Mouse (Mus musculus): Measurements from ENCODE around the gene Zbtb3.

The Zbtb3 gene

GRCm38 (mm10) chr19:8839908-8840791, 37.8 kb downstream of the Zbtb3 start:
- DNase-seq (ENCODE audit: low spot score in 2 of 2): peak in 1 of 2 experiments; percentile 76

GRCm38 (mm10) chr19:8841012-8841411, 38.7 kb downstream of the Zbtb3 start:
- no peak for DNase-seq (ENCODE audit: low spot score in 2 of 2)

GRCm38 (mm10) chr19:8842961-8843360, 40.6 kb downstream of the Zbtb3 start:
- DNase-seq (ENCODE audit: low spot score in 2 of 2): no peak

GRCm38 (mm10) chr19:8844371-8845129, 42.2 kb downstream of the Zbtb3 start:
- DNase-seq (ENCODE audit: low spot score in 2 of 2): peak in 1 of 2 experiments; percentile 82

- no peak for DNase-seq (ENCODE audit: low spot score in 2 of 2)
Observed at GRCm38 (mm10) chr19:8848356-8848755, 46.0 kb downstream of the Zbtb3 start.

GRCm38 (mm10) chr19:8850402-8850901, 48.1 kb downstream of the Zbtb3 start, which contains the start of gene Lrrn4cl:
Gene Lrrn4cl, plus strand, starts transcription at chr19:8850768.
- no peak for DNase-seq (ENCODE audit: low spot score in 2 of 2)

- DNase-seq (ENCODE audit: low spot score in 2 of 2): no peak
Observed at GRCm38 (mm10) chr19:8851639-8852038, 49.3 kb downstream of the Zbtb3 start.

- no peak for DNase-seq (ENCODE audit: low spot score in 2 of 2)
Observed at GRCm38 (mm10) chr19:8852236-8852928, 50.0 kb downstream of the Zbtb3 start.

- DNase-seq (ENCODE audit: low spot score in 2 of 2): no peak
Observed at GRCm38 (mm10) chr19:8853117-8853516, 50.8 kb downstream of the Zbtb3 start.

All from left cerebral cortex, adult 9 months (tissue).